Comparison of ENCODE assay signal across 9 mouse cellular contexts in the genomic region with DNA sequence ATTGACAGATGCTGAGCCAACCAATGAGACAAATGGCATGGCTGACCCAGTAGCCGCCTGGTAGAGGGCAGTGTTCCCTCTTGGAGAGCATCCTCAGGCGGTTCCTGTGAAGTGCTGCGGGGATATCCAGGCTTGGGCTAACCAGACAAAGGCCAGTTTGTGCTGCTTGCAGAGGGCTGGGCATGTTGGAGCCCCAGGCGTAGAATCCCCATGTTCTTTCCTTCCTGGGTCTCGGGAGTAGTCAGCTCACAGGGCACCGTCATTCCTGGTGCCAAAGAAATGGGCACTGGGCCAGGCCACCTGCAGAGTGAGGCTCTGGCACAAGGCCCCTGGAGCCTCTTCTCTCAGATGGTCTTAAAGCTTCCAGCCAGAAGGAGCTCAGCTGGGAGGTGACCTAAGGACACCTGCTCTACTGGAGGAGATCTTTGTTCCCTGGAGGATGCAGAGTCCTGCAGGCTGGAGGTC. TPM values are rescaled to one million over a fixed set of nuclear protein-coding genes. Genes with fewer than 3 reads are reported as not detected.
A peak's percentile ranks its signal among the peaks of the same experiment; 100 is the strongest.
DNase-seq lines count a peak whose midpoint lies in the region; ATAC-seq and TF ChIP-seq lines count a peak whose summit lies in the region.
"Had no signal": no experiment of that assay in that cellular context is flagged by ENCODE, and none has a peak within 500 bp of the region (broad histone marks: within the 10 kb centered on the region; RNA-seq: fewer than 3 reads in every experiment).

No protein-coding gene starts in this region.

- TF ChIP-seq CTCF in Patski (IDR thresholded peaks at IDR 0.05), result no peak

- CTCF ChIA-PET in Patski (lab: Charles Lee), result interaction anchor here (3.9 kb wide), 1 partner anchor 12 kb away, joined by 36 read pairs; no protein-coding TSS in a partner anchor

- ATAC-seq in Patski, result peak; percentile 48

- in situ Hi-C loops in Patski (cut with MboI; ENCODE audit: low pct_unique_long_range_greater_than_20kb), result no loop called here

- H3K27me3 ChIP-seq in Patski, result no peaks in the 10 kb centered on the region
- H3K27me3 ChIP-seq: limb, embryonic 13.5 days had no signal

- peak; percentile 61 for DNase-seq in layer of hippocampus, adult 11-12 months (ENCODE audit: low spot score)
- DNase-seq in layer of hippocampus, postnatal 25 days (ENCODE audit: extremely low spot score in 1 of 2, low spot score in 1 of 2), result no peak
- peak; percentile 75 for DNase-seq in Patski (ENCODE audit: low read depth, low spot score)
- DNase-seq in cerebellum, postnatal 25 days, result peak; percentile 84 to 88
- DNase-seq in kidney, postnatal 14 days, result peak; percentile 78
- DNase-seq in natural killer cell, adult 2 months (ENCODE audit: low spot score in 2 of 2), result no peak
- no peak for DNase-seq in urinary bladder, postnatal 25 days (ENCODE audit: low spot score)
- DNase-seq in right cerebral cortex, adult 18-20 months, result no peak

- POLR2A ChIA-PET in Patski (lab: Charles Lee), result no interaction called here

RNA-seq across cellular contexts. Expression of gene C1qtnf1, which starts 8.5 kb away (rescaled TPM):
- 1 to 10 TPM; 2.7 to 3.2 TPM for total RNA-seq in layer of hippocampus, postnatal 25 days (2021)
- polyA plus RNA-seq in Patski (2021), result 11.2 TPM

RNA-seq across cellular contexts. Expression of gene Cant1, which starts 17.6 kb away (rescaled TPM):
- 10 to 100 TPM; 38.7 to 39.0 TPM for total RNA-seq in layer of hippocampus, postnatal 25 days (2021)
- 49.4 TPM for polyA plus RNA-seq in Patski (2021)

RNA-seq across cellular contexts. Expression of gene Lgals3bp, which starts 34.6 kb away (rescaled TPM):
- total RNA-seq in layer of hippocampus, postnatal 25 days (2021), result 10 to 100 TPM; 13.5 to 14.2 TPM
- 113 TPM for polyA plus RNA-seq in Patski (2021)

RNA-seq across cellular contexts. Expression of gene Engase, which starts 40.1 kb away (rescaled TPM):
- total RNA-seq in layer of hippocampus, postnatal 25 days (2021), result 10 to 100 TPM; 12.3 to 14.1 TPM
- 4.7 TPM for polyA plus RNA-seq in Patski (2021)

Comparison
In these comparisons a context has a peak if more than half of its experiments do, and no peak if none do; other contexts are left out.
1. DNase-seq: peak in layer of hippocampus, adult 11-12 months (single experiment), Patski (single experiment), cerebellum, postnatal 25 days (2 of 2) and kidney, postnatal 14 days (single experiment); none in layer of hippocampus, postnatal 25 days (0 of 2), natural killer cell, adult 2 months (0 of 2), urinary bladder, postnatal 25 days (single experiment) and right cerebral cortex, adult 18-20 months (single experiment).